In the genomic region with DNA sequence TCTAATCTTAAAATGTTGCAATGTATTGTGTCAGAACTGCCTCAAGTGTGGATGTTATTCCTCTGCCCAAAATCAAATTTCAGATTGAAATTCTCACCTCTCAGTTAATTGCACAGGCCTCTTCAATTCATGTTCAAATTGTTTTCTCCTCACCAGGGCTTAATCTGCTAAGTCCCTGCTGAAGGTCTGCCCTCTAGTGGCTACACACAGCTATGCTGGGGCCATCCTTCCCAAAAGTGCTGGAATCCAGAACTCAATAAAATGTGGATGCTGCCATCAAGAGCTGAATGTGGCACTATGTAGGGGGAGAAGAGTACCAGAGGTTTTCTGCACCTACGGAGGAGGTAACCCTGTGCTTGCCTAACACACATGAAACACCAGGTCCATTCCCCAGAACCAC, we compare ENCODE assay signal across 13 mouse cellular contexts. TPM values are rescaled to one million over a fixed set of nuclear protein-coding genes. Genes with fewer than 3 reads are reported as not detected.
DNase-seq lines count a peak whose midpoint lies in the region; ATAC-seq and TF ChIP-seq lines count a peak whose summit lies in the region.
"Had no signal": no experiment of that assay in that cellular context is flagged by ENCODE, and none has a peak within 500 bp of the region (broad histone marks: within the 10 kb centered on the region; RNA-seq: fewer than 3 reads in every experiment).

No protein-coding gene starts in this region.

- H3K27me3 ChIP-seq in heart, postnatal 0 days (ENCODE audit: control insufficient read depth, insufficient read depth, low read length): no peaks in the 10 kb centered on the region
- H3K27me3 ChIP-seq in lung, postnatal 0 days (replicated peaks; ENCODE audit: insufficient read depth, low read length): no peaks in the 10 kb centered on the region
- H3K27me3 ChIP-seq: embryonic facial prominence, embryonic 15.5 days; heart, embryonic 13.5 days; lung, embryonic 15.5 days; neural tube, embryonic 12.5 days had no signal

- WGBS in heart, postnatal 0 days: 24% methylated on average over 1 of the region's 1 CpGs
- WGBS in lung, postnatal 0 days: 45% methylated on average over 1 of the region's 1 CpGs

- intact Hi-C loops in heart, postnatal 14 days (cut with DNase I): no loop called here

- peak; percentile 7 for DNase-seq in heart, postnatal 0 days (ENCODE audit: low spot score)
- no peak for DNase-seq in heart, postnatal 14 days
- DNase-seq in lung, postnatal 0 days (ENCODE audit: low spot score): no peak
- DNase-seq in lung, postnatal 36 days: no peak
- DNase-seq in NIH3T3 (ENCODE audit: low read depth) (peak; percentile 58), MN1 (ENCODE audit: low spot score) (no peak)
- DNase-seq in kidney, postnatal 36 days: peak; percentile 5 to 58

- no peak overlapping the region for H3K27ac ChIP-seq in heart, postnatal 0 days (ENCODE audit: low read depth)
- no peak overlapping the region for H3K27ac ChIP-seq in lung, postnatal 0 days (ENCODE audit: low read length)
- H3K27ac ChIP-seq: embryonic facial prominence, embryonic 15.5 days; heart, embryonic 13.5 days; lung, embryonic 15.5 days; neural tube, embryonic 12.5 days had no signal

- TF ChIP-seq EP300 in heart, postnatal 0 days (IDR thresholded peaks at IDR 0.05; ENCODE audit: low read depth): no peak
- TF ChIP-seq EP300 in lung, postnatal 0 days (IDR thresholded peaks at IDR 0.05): no peak

- no peaks in the 10 kb centered on the region for H3K9me3 ChIP-seq in heart, postnatal 0 days (replicated peaks; ENCODE audit: control insufficient read depth, low read length)
- no peaks in the 10 kb centered on the region for H3K9me3 ChIP-seq in lung, postnatal 0 days (ENCODE audit: low read length)
- H3K9me3 ChIP-seq: embryonic facial prominence, embryonic 15.5 days; heart, embryonic 13.5 days; lung, embryonic 15.5 days; neural tube, embryonic 12.5 days had no signal

- H3K9ac ChIP-seq in heart, postnatal 0 days (replicated peaks; ENCODE audit: low read depth, low read length): no peak overlapping the region
- no peak overlapping the region for H3K9ac ChIP-seq in lung, postnatal 0 days (replicated peaks; ENCODE audit: low read depth)
- H3K9ac ChIP-seq: embryonic facial prominence, embryonic 15.5 days; heart, embryonic 13.5 days; lung, embryonic 15.5 days; neural tube, embryonic 12.5 days had no signal

- no peak overlapping the region for H3K4me2 ChIP-seq in heart, postnatal 0 days (ENCODE audit: low read depth, low read length)
- H3K4me2 ChIP-seq in lung, postnatal 0 days (replicated peaks; ENCODE audit: low read depth, low read length): no peak overlapping the region
- H3K4me2 ChIP-seq: embryonic facial prominence, embryonic 15.5 days; heart, embryonic 13.5 days; lung, embryonic 15.5 days; neural tube, embryonic 12.5 days had no signal

- H3K4me3 ChIP-seq in heart, postnatal 0 days (ENCODE audit: low read depth, low read length): no peak overlapping the region
- H3K4me3 ChIP-seq in lung, postnatal 0 days (ENCODE audit: low read depth, low read length): no peak overlapping the region
- H3K4me3 ChIP-seq: embryonic facial prominence, embryonic 15.5 days; heart, embryonic 13.5 days; lung, embryonic 15.5 days; neural tube, embryonic 12.5 days had no signal

- TF ChIP-seq CTCF in heart, postnatal 0 days (IDR thresholded peaks at IDR 0.05; ENCODE audit: low read depth): peak; percentile 48
- TF ChIP-seq CTCF in lung, postnatal 0 days (IDR thresholded peaks at IDR 0.05): peak; percentile 30

- no peak for ATAC-seq in heart, postnatal 0 days (ENCODE audit: insufficient read depth, low read depth)
- ATAC-seq in lung, postnatal 0 days: no peak
- no peak for ATAC-seq in erythroblast, adult 5-6 weeks (replicated peaks; ENCODE audit: low FRiP score, poor library complexity, severe bottlenecking)

- no peaks in the 10 kb centered on the region for H3K36me3 ChIP-seq in heart, postnatal 0 days (replicated peaks; ENCODE audit: control insufficient read depth, insufficient read depth, low read length)
- H3K36me3 ChIP-seq in lung, postnatal 0 days (ENCODE audit: insufficient read depth, low read length): no peaks in the 10 kb centered on the region
- H3K36me3 ChIP-seq: embryonic facial prominence, embryonic 15.5 days; heart, embryonic 13.5 days; lung, embryonic 15.5 days; neural tube, embryonic 12.5 days had no signal

- no peaks in the 10 kb centered on the region for H3K4me1 ChIP-seq in heart, postnatal 0 days (ENCODE audit: control insufficient read depth, insufficient read depth)
- no peaks in the 10 kb centered on the region for H3K4me1 ChIP-seq in lung, postnatal 0 days (ENCODE audit: insufficient read depth, low read depth, low read length)
- H3K4me1 ChIP-seq: embryonic facial prominence, embryonic 15.5 days; heart, embryonic 13.5 days; lung, embryonic 15.5 days; neural tube, embryonic 12.5 days had no signal

RNA-seq across cellular contexts. Expression of a gene that starts 41.2 kb away (rescaled TPM):
- total RNA-seq in heart, postnatal 0 days (2014; rRNA removed; ENCODE audit: low replicate concordance): not detected in 2 replicates
- polyA plus RNA-seq in heart, postnatal 0 days (2015; fragmentation: Nextera tagmentation; extraction: Ambion mirVana): not detected in 2 replicates
- total RNA-seq in heart, postnatal 14 days (2021): not detected
- polyA plus RNA-seq in lung, postnatal 0 days (2015; fragmentation: Nextera tagmentation; extraction: Ambion mirVana): not detected in 2 replicates
- not detected in 2 replicates for total RNA-seq in erythroblast, adult 5-6 weeks (2015; ENCODE audit: low replicate concordance)
- total RNA-seq in erythroblast, adult 5-6 weeks (2017; ENCODE audit: low replicate concordance): not detected in 2 replicates
- total RNA-seq: layer of hippocampus, postnatal 14 days had no signal
- polyA plus RNA-seq: embryonic facial prominence, embryonic 15.5 days; heart, embryonic 13.5 days; lung, embryonic 15.5 days; neural tube, embryonic 12.5 days had no signal

Comparison
In these comparisons a context has a peak if more than half of its experiments do, and no peak if none do; other contexts are left out.
1. DNase-seq: peak in heart, postnatal 0 days (single experiment), NIH3T3 (single experiment) and kidney, postnatal 36 days (2 of 2); none in heart, postnatal 14 days (0 of 2), lung, postnatal 0 days (single experiment), lung, postnatal 36 days (single experiment) and MN1 (single experiment).